Mouse (Mus musculus) Patski (cell line): ENCODE measurements around the gene Slc35c1. TPM values are rescaled to one million over a fixed set of nuclear protein-coding genes. Genes with fewer than 3 reads are reported as not detected.
"Not testable (repeated sequence)": the region's sequence is repeated elsewhere in the genome, so short reads cannot be mapped to it uniquely, and the experiment has no call there.

Source experiments
- ATAC-seq: fragments of 100-300 bp; one replicate; pipeline ENCODE4 v1.8.0; 2021
- CTCF ChIA-PET: fragments of 350-600 bp; sonication (Branson Sonifier 250); formaldehyde crosslinking; loops from one replicate; lab custom pipeline; 2022; ENCODE audit warnings: inconsistent platforms; lab: Charles Lee
- POLR2A ChIA-PET: fragments of 350-600 bp; sonication (Branson Sonifier 250); formaldehyde crosslinking; loops from one replicate; lab custom pipeline; 2022; ENCODE audit warnings: antibody characterized with exemption, inconsistent platforms; lab: Charles Lee
- DNase-seq: peaks from one replicate; pipeline ENCODE4 v3.0.0-alpha.2; 2011; ENCODE audit warnings: low read depth, low spot score
- H3K27me3 ChIP-seq: fragments of 371-371 bp; one replicate; pipeline ENCODE4 v1.5.1; 2021
- CTCF ChIP-seq: fragments of 100-300 bp; IDR thresholded peaks from one replicate; pipeline ENCODE4 v1.5.1; 2021
- in situ Hi-C: fragments of 300-500 bp; cut with MboI; formaldehyde crosslinking; loops from 3 replicates; pipeline ENCODE4 v1.11.1; 2018; ENCODE audit warnings: low pct_unique_long_range_greater_than_20kb, mixed read lengths
- polyA plus RNA-seq: library from polyadenylated mRNA; unstranded; gene quantifications from one replicate; pipeline ENCODE4 v1.2.3, GENCODE M21; 2021

Slc35c1 gene
- polyA plus RNA-seq, 1 experiment from 2014 or later: 11.0 TPM

DNA sequence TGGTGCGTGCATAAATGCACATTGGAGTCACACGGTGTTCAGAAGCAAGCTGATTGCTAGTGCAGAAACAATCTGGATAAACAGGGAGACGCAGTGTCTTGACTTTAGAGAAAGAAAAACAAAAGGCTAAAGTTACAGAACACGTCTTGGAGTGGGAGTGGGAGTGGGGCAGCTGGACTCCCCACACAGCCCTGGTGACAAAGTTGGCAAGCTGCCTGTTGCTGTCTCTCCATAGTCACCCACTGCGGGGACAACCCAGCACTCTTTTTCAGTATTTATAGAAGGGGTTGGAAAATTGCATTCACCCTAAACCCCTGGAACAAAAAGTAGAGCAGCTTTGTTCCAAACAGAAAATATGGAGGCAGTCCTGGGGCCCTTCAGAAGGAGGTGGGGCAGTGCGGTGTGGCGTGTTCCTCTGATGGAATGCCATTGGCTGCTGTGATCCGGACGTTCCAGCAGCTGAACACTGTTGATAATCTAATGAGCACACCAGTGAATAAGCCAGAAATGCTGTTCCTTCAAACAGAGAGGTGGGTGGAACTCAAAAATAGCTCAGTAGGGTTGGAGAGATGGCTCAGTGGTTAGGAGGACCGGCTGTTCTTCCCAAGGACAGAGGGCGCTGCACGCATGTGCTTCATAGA is 17.5 kb upstream of the Slc35c1 start:
- H3K27me3 ChIP-seq: peaks cover 9% of the 10 kb centered on the region
- TF ChIP-seq CTCF: no peak
- in situ Hi-C loops: no loop called here
- CTCF ChIA-PET: interaction anchor here (1.4 kb wide), 1 partner anchor 9 kb away, joined by 3 read pairs; no protein-coding TSS in a partner anchor
- no peak for DNase-seq
- ATAC-seq: no peak
- POLR2A ChIA-PET: interaction anchor here (1.0 kb wide), 1 partner anchor 11 kb away, joined by 6 read pairs; no protein-coding TSS in a partner anchor

DNA sequence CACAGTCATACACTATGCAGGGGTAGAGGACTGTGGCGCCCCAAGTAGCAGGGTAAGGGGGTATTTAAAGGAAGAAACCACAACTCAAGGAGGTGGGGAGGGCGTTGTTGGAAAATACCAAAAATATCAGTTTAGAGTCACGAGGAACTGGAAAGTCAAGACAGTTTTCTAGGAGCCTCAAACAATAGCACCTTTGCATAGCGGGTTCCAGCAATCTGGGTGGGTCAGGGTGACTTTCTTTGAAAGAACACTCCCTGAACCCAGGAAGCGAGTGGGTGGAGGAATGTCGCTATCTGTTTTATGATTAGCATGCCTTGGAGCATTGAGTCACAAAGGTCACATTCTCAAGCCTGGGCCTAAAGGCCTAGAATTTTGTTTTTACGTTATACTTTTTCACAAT is 16.2 kb upstream of the Slc35c1 start:
- DNase-seq, POLR2A ChIA-PET, in situ Hi-C loops, CTCF ChIA-PET, ATAC-seq: not testable (repeated sequence)
- H3K27me3 ChIP-seq: peaks cover 11% of the 10 kb centered on the region

GRCm38 (mm10) chr2:92475711-92476110 is 15.4 kb upstream of the Slc35c1 start:
- H3K27me3 ChIP-seq: peaks cover 8% of the 10 kb centered on the region
- TF ChIP-seq CTCF: no peak
- in situ Hi-C loops: no loop called here
- ChIA-PET CTCF (interaction anchor here (3.3 kb wide), 1 partner anchor 10 kb away, joined by 16 read pairs; no protein-coding TSS in a partner anchor), POLR2A (no interaction called here)
- no peak for ATAC-seq
- no peak for DNase-seq

GRCm38 (mm10) chr2:92474920-92475319 is 14.6 kb upstream of the Slc35c1 start:
- TF ChIP-seq CTCF: no peak
- ChIA-PET CTCF (interaction anchor here (3.3 kb wide), 1 partner anchor 11 kb away, joined by 16 read pairs; no protein-coding TSS in a partner anchor), POLR2A (interaction anchor here (0.6 kb wide), 1 partner anchor 332 kb away, joined by 3 read pairs; no protein-coding TSS in a partner anchor)
- no peak for ATAC-seq
- peaks cover 14% of the 10 kb centered on the region for H3K27me3 ChIP-seq
- in situ Hi-C loops: no loop called here
- DNase-seq: no peak

DNA sequence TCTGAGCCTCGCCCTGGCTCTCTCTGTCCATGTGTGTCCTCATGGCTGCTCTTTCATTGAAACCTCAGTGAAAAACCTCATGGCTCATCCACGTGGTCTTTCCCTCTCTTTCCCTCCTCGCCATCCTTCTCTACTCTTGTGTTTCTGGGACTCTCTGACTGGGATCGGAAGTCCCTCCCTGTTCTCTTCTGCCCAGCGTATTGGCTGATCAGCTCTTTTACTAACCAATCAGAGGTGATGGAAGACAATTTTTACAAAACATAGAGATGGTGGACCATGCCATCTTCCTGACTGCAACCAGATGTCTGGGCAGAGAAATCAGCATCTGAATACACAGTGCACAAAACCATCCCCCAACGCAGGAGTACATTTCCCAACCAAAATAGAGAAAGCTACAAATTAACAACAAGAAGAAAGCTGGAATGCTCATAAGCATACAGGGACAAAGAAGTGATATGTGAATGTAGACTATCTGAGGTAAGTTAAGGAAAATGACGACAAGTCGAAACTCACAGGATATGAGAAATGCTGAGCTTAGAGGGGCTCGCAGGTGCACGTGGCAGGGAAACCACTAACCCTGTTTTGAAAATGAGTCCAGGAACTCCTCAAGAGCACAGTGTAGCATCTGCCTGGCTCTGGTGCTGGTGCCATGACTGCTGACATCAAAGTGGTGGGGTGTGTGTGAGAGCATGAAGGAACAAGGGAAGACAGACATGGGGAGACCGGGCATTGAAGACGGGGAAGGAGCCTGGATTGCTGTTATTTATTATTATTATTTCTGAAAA is 11.7 kb upstream of the Slc35c1 start:
- in situ Hi-C loops: no loop called here

DNA sequence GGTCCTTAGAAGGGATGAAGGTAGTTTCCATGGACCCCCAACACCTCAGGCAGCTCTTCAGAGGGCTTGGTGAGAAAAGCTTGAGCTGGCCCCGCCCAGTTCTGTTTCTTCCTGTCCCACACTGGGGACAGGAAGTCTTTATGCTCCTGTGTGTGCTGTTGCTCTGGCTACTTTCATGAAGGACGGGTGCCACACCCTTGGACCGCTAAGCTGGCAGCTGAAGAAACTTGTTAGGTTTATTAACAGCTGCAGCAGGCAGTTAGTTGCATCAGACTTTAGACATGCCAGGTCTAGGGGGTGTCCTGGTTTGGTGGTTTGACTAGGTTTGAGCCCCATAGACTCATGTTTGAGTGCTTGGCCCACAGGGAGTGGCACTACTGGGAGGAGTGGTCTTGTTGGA is 4.4 kb upstream of the Slc35c1 start:
- POLR2A ChIA-PET: no interaction called here
- CTCF ChIA-PET: interaction anchor here (1.3 to 1.4 kb wide), 2 partner anchors 9 to 20 kb away, joined by 3 to 4 read pairs; no protein-coding TSS in a partner anchor
- DNase-seq (no peak), ATAC-seq (no peak)
- peaks cover under 1% of the 10 kb centered on the region for H3K27me3 ChIP-seq
- TF ChIP-seq CTCF: no peak
- in situ Hi-C loops: no loop called here

More for the DNA sequence above, 11.7 kb upstream of the Slc35c1 start:
- DNase-seq (no peak), ATAC-seq (no peak)
- POLR2A ChIA-PET: interaction anchor here (0.7 kb wide), 1 partner anchor 16 kb away, joined by 3 read pairs; no protein-coding TSS in a partner anchor
- CTCF ChIA-PET: no interaction called here
- TF ChIP-seq CTCF: no peak
- H3K27me3 ChIP-seq: peaks cover 16% of the 10 kb centered on the region

GRCm38 (mm10) chr2:92461215-92461614 is 877 bp upstream of the Slc35c1 start:
- ChIA-PET CTCF (interaction anchor here (1.7 kb wide), 1 partner anchor 25 kb away, joined by 10 read pairs; no protein-coding TSS in a partner anchor), POLR2A (no interaction called here)
- TF ChIP-seq CTCF: no peak
- ATAC-seq (no peak), DNase-seq (no peak)
- in situ Hi-C loops: no loop called here
- H3K27me3 ChIP-seq: no peaks in the 10 kb centered on the region

GRCm38 (mm10) chr2:92459141-92459920 is 1.0 kb downstream of the Slc35c1 start:
- POLR2A ChIA-PET: interaction anchor here (1.6 kb wide), 1 partner anchor 9 kb away, joined by 4 read pairs; no protein-coding TSS in a partner anchor
- no peak for TF ChIP-seq CTCF
- ATAC-seq (peak; percentile 94), DNase-seq (peak; percentile 20)
- no peaks in the 10 kb centered on the region for H3K27me3 ChIP-seq
- in situ Hi-C loops: no loop called here
- CTCF ChIA-PET: interaction anchor here (0.9 to 2.4 kb wide), 3 partner anchors 10 to 27 kb away, joined by 3 to 6 read pairs (median 3); no protein-coding TSS in a partner anchor

GRCm38 (mm10) chr2:92458481-92458880 is 1.9 kb downstream of the Slc35c1 start:
- ATAC-seq (no peak), DNase-seq (no peak)
- ChIA-PET CTCF (interaction anchor here (0.9 to 2.4 kb wide), 3 partner anchors 9 to 27 kb away, joined by 3 to 6 read pairs (median 3); no protein-coding TSS in a partner anchor), POLR2A (no interaction called here)
- H3K27me3 ChIP-seq: no peaks in the 10 kb centered on the region
- no peak for TF ChIP-seq CTCF
- in situ Hi-C loops: no loop called here
